Mouse (Mus musculus) liver, embryonic 14.5 days (tissue): ENCODE data around the gene Hyal1.

ENCODE experiments used
- CTCF ChIP-seq: IDR thresholded peaks from 2 replicates; pipeline ENCODE4 v1.5.1; 2016; ENCODE audit warnings: antibody characterized with exemption, low read depth, control low read depth
- EP300 ChIP-seq: IDR thresholded peaks from 2 replicates; pipeline ENCODE4 v1.6.1; 2016; ENCODE audit warnings: antibody characterized with exemption, low read depth

DNA sequence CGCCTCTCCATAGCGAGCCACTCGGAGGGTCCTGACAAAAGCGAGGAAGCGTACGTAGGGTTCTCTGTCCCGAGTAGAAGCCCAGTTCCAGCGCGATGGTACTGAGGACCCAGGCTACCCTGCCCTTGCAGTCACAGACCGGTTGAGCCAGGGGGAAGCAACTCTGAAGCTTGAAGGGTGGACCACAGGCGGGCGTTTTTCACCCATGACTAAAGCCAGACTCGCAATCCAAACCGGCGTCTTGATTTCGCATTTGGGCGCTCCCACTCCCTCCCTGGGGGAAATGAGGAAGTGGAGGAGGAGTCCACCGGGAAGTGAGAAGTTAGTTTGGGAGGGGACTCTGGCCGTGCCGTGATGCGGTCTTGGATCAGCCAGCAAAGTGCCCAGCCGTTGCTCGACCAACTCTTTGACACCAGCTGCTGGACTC, 21.7 kb upstream of the Hyal1 start:
- TF ChIP-seq CTCF: no peak
- no peak for TF ChIP-seq EP300
